Mouse (Mus musculus) liver, embryonic 14.5 days (tissue): Measurements from ENCODE around the gene Hist1h1e.
A peak's percentile ranks its signal among the peaks of the same experiment; 100 is the strongest.

Source experiments
- CTCF ChIP-seq: IDR thresholded peaks from 2 replicates; pipeline ENCODE4 v1.5.1; 2016; ENCODE audit warnings: antibody characterized with exemption, low read depth, control low read depth
- EP300 ChIP-seq: IDR thresholded peaks from 2 replicates; pipeline ENCODE4 v1.6.1; 2016; ENCODE audit warnings: antibody characterized with exemption, low read depth

DNA sequence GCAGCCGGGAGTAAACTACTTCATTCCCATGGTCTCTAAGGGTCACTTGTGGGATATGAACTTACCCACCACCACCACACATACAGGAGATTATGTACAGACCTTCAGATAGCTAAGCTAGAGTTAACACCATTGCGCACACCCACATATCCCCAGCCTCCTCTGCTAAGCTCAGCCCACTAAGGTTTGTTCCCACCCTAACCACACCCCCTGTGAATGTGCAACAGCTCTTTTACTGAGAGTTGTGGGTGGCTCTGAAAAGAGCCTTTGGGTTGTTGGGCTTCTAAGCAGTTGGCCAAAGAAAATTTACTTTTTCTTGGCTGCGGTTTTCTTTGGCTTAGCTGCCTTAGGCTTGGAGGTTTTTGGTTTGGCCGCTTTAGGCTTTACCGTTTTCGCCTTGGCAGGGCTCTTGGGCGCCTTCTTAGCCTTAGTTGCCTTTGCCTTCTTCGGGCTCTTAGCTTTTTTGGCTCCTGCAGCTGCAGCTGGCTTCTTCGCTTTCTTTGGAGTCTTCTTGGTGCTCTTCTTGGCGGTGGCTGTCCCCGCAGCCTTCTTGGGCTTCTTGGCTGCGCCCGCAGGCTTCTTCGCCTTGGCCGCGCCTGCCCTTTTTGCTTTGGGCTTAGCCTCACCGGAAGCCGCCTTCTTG lies 705 bp downstream of the Hist1h1e start:
- no peak for TF ChIP-seq CTCF
- TF ChIP-seq EP300: peak; percentile 38
